Mouse (Mus musculus) lung, embryonic 16.5 days (tissue): ENCODE results near the gene Ankrd33b. TPM values are rescaled to one million over a fixed set of nuclear protein-coding genes. Genes with fewer than 3 reads are reported as not detected.

Source experiments
- ATAC-seq: fragments of 200-750 bp; cut with Nextera tagmentation; 2 replicates; pipeline ENCODE4 v1.8.0; 2017; ENCODE audit warnings: low read depth, mild to moderate bottlenecking, moderate library complexity
- H3K27ac ChIP-seq: fragments of 300-500 bp; sonication (generic); 2 replicates; pipeline ENCODE4 v1.5.1; 2014; ENCODE audit warnings: mild to moderate bottlenecking, control low read depth, low read length
- H3K27me3 ChIP-seq: fragments of 300-500 bp; sonication (generic); 2 replicates; pipeline ENCODE4 v1.6.1; 2014; ENCODE audit warnings: low read depth, low read length, mixed read lengths; ENCODE audit not compliant: control insufficient read depth, insufficient read depth
- H3K36me3 ChIP-seq: fragments of 300-500 bp; sonication (generic); 2 replicates; pipeline ENCODE4 v1.6.1; 2014; ENCODE audit warnings: low read length; ENCODE audit not compliant: control insufficient read depth, insufficient read depth
- H3K4me1 ChIP-seq: fragments of 300-500 bp; sonication (generic); replicated peaks from 2 replicates; pipeline ENCODE4 v1.6.1; 2014; ENCODE audit warnings: low read length, mixed read lengths; ENCODE audit not compliant: control insufficient read depth, insufficient read depth
- H3K4me2 ChIP-seq: fragments of 300-500 bp; sonication (generic); 2 replicates; pipeline ENCODE4 v1.6.1; 2014; ENCODE audit warnings: low read depth, low read length, control low read depth
- H3K4me3 ChIP-seq: fragments of 300-500 bp; sonication (generic); 2 replicates; pipeline ENCODE4 v1.5.1; 2014; ENCODE audit warnings: mild to moderate bottlenecking, low read length, control low read depth
- H3K9ac ChIP-seq: fragments of 300-500 bp; sonication (generic); 2 replicates; pipeline ENCODE4 v1.6.1; 2014; ENCODE audit warnings: low read length, control low read depth
- H3K9me3 ChIP-seq: fragments of 300-500 bp; sonication (generic); 2 replicates; pipeline ENCODE4 v1.6.1; 2016; ENCODE audit warnings: low read length; ENCODE audit not compliant: control insufficient read depth
- WGBS: fragments of 180-500 bp; shearing (Covaris S2); extraction: QIAGEN DNeasy Blood & Tissue Kit; methylation state at CpG from one replicate; pipeline ENCODE4 v1.1.7; 2014; 5-methylcytosine and 5-hydroxymethylcytosine counted together
- polyA plus RNA-seq: library from polyadenylated mRNA; unstranded; fragments of >200 nt; fragmentation: Nextera tagmentation; extraction: Ambion mirVana; gene quantifications from 2 replicates; pipeline ENCODE4 v1.2.1, GENCODE M21; 2015

The Ankrd33b gene
- polyA plus RNA-seq, 1 experiment from 2014 or later, result 3.9 TPM

DNA sequence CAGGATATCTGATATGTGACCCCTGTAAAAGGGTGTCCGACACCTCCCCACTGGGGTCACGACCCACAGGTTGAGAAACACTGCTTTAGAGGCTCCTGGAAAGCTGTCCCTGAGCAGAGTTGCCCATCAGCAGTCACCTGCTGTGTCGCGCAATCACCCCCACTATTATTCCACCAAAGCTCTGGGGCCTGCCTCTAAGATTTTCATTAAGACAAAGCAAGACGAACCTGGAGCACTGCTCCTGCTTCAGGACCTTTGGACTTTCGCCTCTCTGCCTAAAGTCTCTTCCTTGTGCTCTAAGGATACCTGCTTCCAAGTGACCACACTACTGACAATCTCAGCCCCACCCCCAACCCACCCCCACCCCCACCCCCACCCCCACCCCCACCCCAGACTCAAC lies 3.1 kb downstream of the Ankrd33b start:
- Histone ChIP-seq H3K4me1 (peaks cover 24% of the 10 kb centered on the region), H3K27ac (no peak overlapping the region), H3K9ac (no peak overlapping the region), H3K9me3 (no peaks in the 10 kb centered on the region), H3K36me3 (no peaks in the 10 kb centered on the region), H3K4me2 (no peak overlapping the region), H3K27me3 (peaks cover 27% of the 10 kb centered on the region), H3K4me3 (no peak overlapping the region)
- no peak for ATAC-seq
- 71% methylated on average over 6 of the region's 6 CpGs for WGBS

DNA sequence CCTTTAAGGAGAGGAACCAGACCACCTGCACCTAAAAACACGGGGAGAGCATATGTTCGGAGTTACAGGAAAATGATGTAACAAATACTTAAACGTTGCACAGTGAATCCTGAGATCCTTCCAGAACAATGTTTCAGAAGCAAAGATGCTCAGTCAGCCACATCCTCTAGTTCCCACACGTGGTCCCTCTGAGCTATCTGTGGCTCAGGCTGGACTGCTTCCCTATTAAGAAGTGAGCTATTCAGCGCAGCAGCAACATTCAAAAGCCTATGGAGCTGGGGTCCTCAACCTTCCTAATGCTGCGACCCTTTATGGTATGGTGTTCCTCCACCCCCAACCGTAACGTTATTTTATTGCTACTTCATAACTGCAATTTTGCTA lies 3.6 kb downstream of the Ankrd33b start:
- peaks cover 23% of the 10 kb centered on the region for H3K27me3 ChIP-seq
- H3K9ac ChIP-seq, result no peak overlapping the region
- no peak overlapping the region for H3K4me3 ChIP-seq
- no peak overlapping the region for H3K27ac ChIP-seq
- no peak for ATAC-seq
- H3K9me3 ChIP-seq, result no peaks in the 10 kb centered on the region
- H3K36me3 ChIP-seq, result no peaks in the 10 kb centered on the region
- H3K4me1 ChIP-seq, result peaks cover 21% of the 10 kb centered on the region
- H3K4me2 ChIP-seq, result no peak overlapping the region
- 72% methylated on average over 8 of the region's 8 CpGs for WGBS

DNA sequence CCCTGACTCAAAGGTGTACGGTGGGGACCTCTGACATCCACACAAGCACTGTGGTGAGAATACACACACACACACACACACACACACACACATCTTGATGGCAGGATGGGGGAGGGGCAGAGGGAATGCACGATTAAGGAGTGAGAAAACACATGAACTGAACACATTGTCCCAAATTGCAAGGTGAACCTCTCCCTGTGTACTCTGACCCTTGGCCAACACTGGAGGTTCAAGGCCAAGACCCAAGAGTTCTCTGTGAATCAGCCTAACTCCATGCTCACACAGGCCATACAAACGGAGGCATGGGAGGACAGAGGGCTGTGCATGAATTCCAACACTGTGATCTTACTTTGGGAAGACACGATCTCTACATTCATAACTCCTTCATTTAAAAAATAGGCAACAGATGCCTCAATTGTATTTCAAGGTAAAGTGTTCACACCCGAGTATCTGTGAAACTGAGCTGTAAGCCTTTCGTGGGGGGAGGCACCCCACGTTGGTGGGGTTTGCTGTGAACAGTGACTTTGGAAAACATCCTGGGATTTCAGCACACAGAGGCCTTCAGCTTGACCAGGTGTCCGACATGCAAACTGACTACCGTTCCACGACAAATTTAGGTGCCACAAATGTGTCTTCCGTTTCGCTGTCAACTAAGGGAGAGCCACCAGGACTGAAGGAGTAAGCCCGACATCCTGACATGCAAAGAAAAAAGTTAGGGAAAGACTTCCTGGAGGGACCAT lies 4.1 kb downstream of the Ankrd33b start:
- peaks cover 21% of the 10 kb centered on the region for H3K4me1 ChIP-seq
- no peak overlapping the region for H3K27ac ChIP-seq
- no peak overlapping the region for H3K9ac ChIP-seq
- ATAC-seq, result no peak
- no peaks in the 10 kb centered on the region for H3K9me3 ChIP-seq
- no peaks in the 10 kb centered on the region for H3K36me3 ChIP-seq
- peaks cover 18% of the 10 kb centered on the region for H3K27me3 ChIP-seq
- H3K4me3 ChIP-seq, result no peak overlapping the region
- H3K4me2 ChIP-seq, result no peak overlapping the region
- WGBS, result 85% methylated on average over 13 of the region's 13 CpGs

DNA sequence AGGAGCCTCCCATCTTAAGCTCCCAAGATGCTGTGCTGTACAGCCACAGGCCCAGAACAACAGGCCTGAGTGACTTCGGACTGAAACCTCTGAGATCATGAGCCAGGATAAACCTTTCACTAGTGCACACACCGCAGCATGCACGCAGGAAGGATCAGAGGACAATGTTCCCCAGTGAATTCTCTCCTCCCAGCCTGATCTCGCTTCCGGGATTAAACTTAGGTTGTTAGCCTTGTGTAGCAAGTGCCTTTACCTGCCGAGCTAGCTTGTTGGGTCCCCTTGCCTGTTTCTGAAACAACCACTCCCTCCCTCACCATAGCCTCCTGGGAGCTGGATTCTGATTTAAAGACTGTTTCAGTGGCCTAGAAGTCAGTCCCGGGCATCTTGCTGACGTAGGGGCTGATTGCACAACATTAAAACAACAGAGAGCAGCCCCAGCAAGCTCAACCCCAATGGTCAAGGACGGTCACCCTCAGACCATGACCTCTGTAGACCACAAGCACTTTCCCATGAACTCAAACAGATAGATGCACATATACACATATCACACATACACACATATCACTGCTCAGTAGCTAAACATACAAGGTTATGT lies 6.2 kb downstream of the Ankrd33b start:
- Histone ChIP-seq H3K4me3 (no peak overlapping the region), H3K27ac (no peak overlapping the region), H3K4me1 (peaks cover 9% of the 10 kb centered on the region), H3K36me3 (no peaks in the 10 kb centered on the region), H3K4me2 (no peak overlapping the region), H3K9me3 (no peaks in the 10 kb centered on the region), H3K9ac (no peak overlapping the region), H3K27me3 (peaks cover 6% of the 10 kb centered on the region; the same call in 1 of the 2 replicates)
- 84% methylated on average over 9 of the region's 9 CpGs for WGBS
- no peak for ATAC-seq

DNA sequence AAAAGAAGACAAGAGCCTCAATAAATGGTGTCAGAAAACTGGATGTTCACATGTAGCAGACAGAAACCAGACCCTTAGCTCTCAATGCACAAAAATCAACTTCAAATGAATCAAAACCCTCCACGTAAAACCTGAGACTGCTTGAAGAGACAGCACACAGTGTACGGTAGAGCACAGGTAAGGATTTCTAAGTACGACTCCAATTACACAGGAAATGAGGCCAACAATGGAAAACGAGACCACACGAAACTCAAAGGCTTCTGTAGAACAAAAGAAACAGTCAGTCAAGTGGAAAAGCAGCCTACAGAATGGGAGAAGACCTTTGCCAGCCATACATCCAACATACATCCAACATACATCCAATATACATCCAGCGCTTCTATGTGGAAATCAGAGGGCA lies 6.9 kb downstream of the Ankrd33b start:
- H3K27ac ChIP-seq, result no peak overlapping the region
- H3K9ac ChIP-seq, result no peak overlapping the region
- WGBS, result 68% methylated on average over 6 of the region's 6 CpGs
- no peak overlapping the region for H3K4me3 ChIP-seq
- H3K27me3 ChIP-seq, result peaks cover 2% of the 10 kb centered on the region; the same call in 1 of the 2 replicates
- no peak for ATAC-seq
- H3K9me3 ChIP-seq, result no peaks in the 10 kb centered on the region
- H3K36me3 ChIP-seq, result no peaks in the 10 kb centered on the region
- H3K4me2 ChIP-seq, result no peak overlapping the region
- peaks cover 3% of the 10 kb centered on the region for H3K4me1 ChIP-seq

DNA sequence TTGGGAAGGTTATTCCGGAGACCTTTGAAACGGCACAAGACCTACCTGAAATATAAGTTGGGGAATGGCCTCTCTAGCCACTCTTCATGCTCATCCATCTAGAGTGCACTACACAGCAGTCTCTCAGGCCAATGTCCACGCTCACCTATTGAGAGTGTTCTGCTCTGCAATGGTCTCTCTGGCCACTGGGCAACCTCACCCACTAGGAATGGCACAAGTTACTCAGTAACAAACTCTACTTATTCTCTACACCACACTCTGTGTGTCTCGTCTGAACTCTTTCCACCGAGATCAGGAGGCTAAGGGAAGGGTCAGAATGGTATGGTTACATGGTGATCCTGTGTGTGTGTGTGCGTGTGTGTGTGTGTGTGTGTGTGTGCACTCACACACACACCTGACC lies 7.7 kb downstream of the Ankrd33b start:
- Histone ChIP-seq H3K4me1 (no peaks in the 10 kb centered on the region), H3K9ac (no peak overlapping the region), H3K4me2 (no peak overlapping the region), H3K27me3 (no peaks in the 10 kb centered on the region), H3K4me3 (no peak overlapping the region), H3K27ac (no peak overlapping the region), H3K9me3 (no peaks in the 10 kb centered on the region), H3K36me3 (no peaks in the 10 kb centered on the region)
- no peak for ATAC-seq
- WGBS, result 87% methylated on average over 6 of the region's 6 CpGs

DNA sequence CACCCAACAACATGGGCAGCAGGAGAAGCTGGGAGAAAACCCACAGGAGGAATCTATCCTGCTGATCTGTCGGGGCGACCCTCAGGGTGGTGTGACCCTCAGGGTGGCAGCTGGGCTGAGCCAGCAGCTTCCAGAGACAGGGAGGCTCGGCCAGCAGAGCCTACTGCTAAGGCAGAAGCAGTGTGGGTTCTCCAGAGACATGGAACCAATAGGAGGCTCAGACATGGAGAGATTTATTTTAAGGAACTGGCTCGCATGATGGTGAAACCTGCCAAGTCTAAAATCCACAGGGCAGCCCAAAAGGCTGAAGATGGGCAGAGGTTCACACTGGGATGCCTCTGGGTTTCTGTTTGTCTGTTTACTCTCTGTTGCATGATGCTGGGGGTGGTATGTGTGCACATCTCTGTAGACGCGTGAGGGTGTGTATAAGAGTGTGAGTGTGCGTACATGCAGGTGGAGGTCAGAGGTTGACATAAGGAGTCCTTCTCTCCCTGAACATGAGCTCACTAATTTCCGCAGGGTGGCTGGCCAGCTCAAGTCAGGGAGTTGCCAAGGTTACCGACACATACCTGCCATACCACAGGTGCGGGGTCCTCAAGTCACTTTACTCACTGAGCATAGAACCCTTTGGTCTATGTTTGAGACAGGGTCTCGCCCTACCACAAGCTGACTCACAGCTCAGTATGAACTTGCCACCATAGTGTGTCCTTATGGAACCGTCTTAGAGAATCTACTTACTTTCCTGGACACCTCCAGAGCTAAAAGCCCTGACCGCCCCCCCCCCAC lies 14.8 kb downstream of the Ankrd33b start:
- Histone ChIP-seq H3K9ac (no peak overlapping the region; the same call in 1 of the 2 replicates), H3K4me1 (peaks cover 7% of the 10 kb centered on the region), H3K4me2 (no peak overlapping the region), H3K9me3 (no peaks in the 10 kb centered on the region), H3K27ac (no peak overlapping the region), H3K4me3 (no peak overlapping the region), H3K36me3 (no peaks in the 10 kb centered on the region), H3K27me3 (no peaks in the 10 kb centered on the region)
- WGBS, result 61% methylated on average over 13 of the region's 13 CpGs
- ATAC-seq, result peak; percentile 54

DNA sequence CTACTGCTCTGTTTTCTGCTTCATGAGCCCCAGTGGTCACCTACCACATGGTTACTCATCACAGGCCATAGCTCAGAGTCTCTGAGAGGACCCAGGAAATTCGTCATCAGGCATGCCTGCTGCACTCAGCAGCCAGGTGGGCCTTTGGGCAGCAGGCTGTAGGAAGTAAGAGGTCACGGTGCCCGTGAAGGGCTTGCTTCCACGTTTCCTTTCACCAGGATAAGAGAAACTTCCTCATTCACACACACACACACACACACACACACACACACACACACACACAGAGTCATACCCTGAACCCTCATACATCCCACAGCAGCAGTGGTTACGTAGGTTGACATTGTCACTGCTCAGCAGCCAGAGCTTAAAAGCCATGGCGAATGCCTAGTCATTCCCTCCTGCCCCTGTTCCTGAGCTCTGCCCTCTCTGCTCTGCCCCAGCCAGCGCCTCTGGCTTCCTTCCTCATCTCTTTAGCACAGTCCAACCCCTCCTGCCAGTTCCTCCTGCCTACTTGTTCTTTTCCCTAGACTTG lies 17.6 kb downstream of the Ankrd33b start:
- ATAC-seq, result 0 out of 2 replicates have a peak, but pooled peaks have one; percentile 34
- Histone ChIP-seq H3K27me3 (no peaks in the 10 kb centered on the region), H3K36me3 (no peaks in the 10 kb centered on the region), H3K9me3 (no peaks in the 10 kb centered on the region), H3K4me2 (no peak overlapping the region), H3K4me1 (peaks cover 7% of the 10 kb centered on the region), H3K9ac (no peak overlapping the region), H3K27ac (no peak overlapping the region), H3K4me3 (no peak overlapping the region)
- WGBS, result 52% methylated on average over 7 of the region's 7 CpGs

DNA sequence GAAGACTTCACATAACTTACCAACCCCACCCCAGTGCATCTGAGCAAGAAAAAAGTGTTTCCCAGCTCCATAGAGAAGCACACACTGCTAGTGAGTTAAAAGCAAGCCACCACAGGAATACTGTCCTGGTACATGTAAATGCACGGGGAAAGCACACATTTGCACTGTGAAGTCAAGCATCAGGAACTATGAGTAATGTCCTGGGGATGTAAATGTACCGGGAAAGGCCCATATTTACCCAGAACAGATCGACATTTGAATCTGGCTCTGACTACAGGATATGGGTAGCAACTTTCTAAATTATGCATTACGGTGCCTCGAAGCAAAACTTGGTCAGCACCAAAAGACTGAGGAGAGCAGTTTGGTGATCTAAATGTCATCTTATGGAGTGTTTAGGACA lies 18.5 kb downstream of the Ankrd33b start:
- no peak for ATAC-seq
- H3K27ac ChIP-seq, result no peak overlapping the region
- no peaks in the 10 kb centered on the region for H3K27me3 ChIP-seq
- no peaks in the 10 kb centered on the region for H3K36me3 ChIP-seq
- H3K9ac ChIP-seq, result no peak overlapping the region
- no peaks in the 10 kb centered on the region for H3K9me3 ChIP-seq
- H3K4me3 ChIP-seq, result no peak overlapping the region
- H3K4me1 ChIP-seq, result peaks cover 9% of the 10 kb centered on the region
- WGBS, result 70% methylated on average over 5 of the region's 5 CpGs
- H3K4me2 ChIP-seq, result no peak overlapping the region
